Mouse (Mus musculus): Measurements from ENCODE around the gene Lix1l. TPM values are rescaled to one million over a fixed set of nuclear protein-coding genes. Genes with fewer than 3 reads are reported as not detected.
"Not testable (repeated sequence)": the region's sequence is repeated elsewhere in the genome, so short reads cannot be mapped to it uniquely, and the experiment has no call there.

The Lix1l gene
- polyA plus RNA-seq, 1 experiment = 8.2 TPM

DNA sequence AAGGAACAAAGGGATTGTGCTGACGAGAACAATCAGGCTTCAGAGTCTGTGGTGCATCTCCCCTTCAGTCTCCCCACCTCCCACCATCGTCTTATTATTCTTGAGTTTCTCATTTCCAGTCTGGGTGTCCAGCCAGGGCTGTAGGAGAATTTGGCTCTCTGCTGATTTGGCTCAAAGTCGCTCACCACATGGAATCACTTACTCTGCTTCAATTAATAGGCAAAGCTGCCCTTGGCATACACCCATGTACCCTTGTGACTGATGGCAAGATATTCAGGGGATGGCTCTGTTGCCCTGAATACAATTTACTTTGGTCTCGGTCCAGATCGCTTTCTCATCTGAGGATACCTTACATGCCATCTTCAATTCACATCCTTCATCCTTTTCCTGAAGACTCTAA lies 2.4 kb downstream of the Lix1l start:
- no peak overlapping the region for H3K27ac ChIP-seq (ENCODE audit: control insufficient read depth, insufficient read depth, low read length)
- peaks cover 7% of the 10 kb centered on the region for H3K4me1 ChIP-seq (replicated peaks; ENCODE audit: control insufficient read depth, insufficient read depth, low read length)
- WGBS = 91% methylated on average over 5 of the region's 5 CpGs
- H3K4me3 ChIP-seq (ENCODE audit: control insufficient read depth, insufficient read depth, low read length) = no peak overlapping the region
- no peak for TF ChIP-seq POLR2A (IDR thresholded peaks at IDR 0.05; ENCODE audit: control insufficient read depth, extremely low read depth, insufficient read depth, low read length, poor library complexity)
- TF ChIP-seq CTCF (IDR thresholded peaks at IDR 0.05; ENCODE audit: borderline replicate concordance, control insufficient read depth, extremely low read depth, insufficient read depth, low read length, poor library complexity) = no peak
- no peaks in the 10 kb centered on the region for H3K36me3 ChIP-seq (ENCODE audit: control insufficient read depth, insufficient read depth, low read length)
- peaks cover 12% of the 10 kb centered on the region; the same call in 1 of the 2 replicates for H3K27me3 ChIP-seq (ENCODE audit: control insufficient read depth, insufficient read depth, low read length)
- no peak for DNase-seq

DNA sequence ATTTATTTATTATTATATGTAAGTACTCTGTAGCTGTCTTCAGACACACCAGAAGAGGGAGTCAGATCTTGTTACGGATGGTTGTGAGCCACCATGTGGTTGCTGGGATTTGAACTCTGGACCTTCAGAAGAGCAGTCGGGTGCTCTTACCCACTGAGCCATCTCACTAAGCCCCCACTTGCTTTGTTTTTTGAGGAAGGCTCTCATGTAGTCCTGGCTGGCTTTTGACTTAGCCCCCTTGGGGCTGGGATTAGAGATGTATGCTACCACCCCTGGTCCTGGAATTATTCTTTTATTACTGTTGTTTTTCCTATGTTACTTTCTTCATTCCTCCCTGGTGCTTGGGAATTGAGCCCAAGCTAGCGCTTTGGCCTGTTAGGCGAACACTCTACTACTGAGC lies 5.1 kb downstream of the Lix1l start:
- H3K36me3 ChIP-seq (ENCODE audit: control insufficient read depth, insufficient read depth, low read length); H3K27me3 ChIP-seq (ENCODE audit: control insufficient read depth, insufficient read depth, low read length); H3K27ac ChIP-seq (ENCODE audit: control insufficient read depth, insufficient read depth, low read length); H3K4me3 ChIP-seq (ENCODE audit: control insufficient read depth, insufficient read depth, low read length); DNase-seq; H3K4me1 ChIP-seq (replicated peaks; ENCODE audit: control insufficient read depth, insufficient read depth, low read length): not testable (repeated sequence)
- 91% methylated on average over 4 of the region's 4 CpGs for WGBS

DNA sequence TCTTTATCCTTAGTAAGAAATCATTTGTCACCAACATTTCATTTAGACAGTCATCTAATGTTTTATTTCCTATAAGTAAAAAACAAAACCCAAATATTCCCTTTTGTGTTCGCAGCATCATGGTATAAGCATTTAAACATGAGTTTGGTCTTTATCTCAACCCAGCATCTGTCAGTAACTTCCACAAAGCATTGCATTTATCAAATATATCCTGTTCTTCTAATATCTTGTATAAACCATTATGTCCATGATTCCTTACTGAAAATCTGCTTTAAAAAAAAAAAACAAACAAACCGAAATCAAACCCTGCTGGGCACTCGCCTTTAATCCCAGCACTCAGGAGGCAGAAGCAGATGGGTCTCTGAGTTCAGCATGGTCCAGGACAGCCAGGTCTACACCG lies 5.7 kb downstream of the Lix1l start:
- H3K27me3 ChIP-seq (ENCODE audit: control insufficient read depth, insufficient read depth, low read length) = no peaks in the 10 kb centered on the region; the same call in 1 of the 2 replicates
- TF ChIP-seq CTCF (IDR thresholded peaks at IDR 0.05; ENCODE audit: borderline replicate concordance, control insufficient read depth, extremely low read depth, insufficient read depth, low read length, poor library complexity) (no peak), POLR2A (IDR thresholded peaks at IDR 0.05; ENCODE audit: control insufficient read depth, extremely low read depth, insufficient read depth, low read length, poor library complexity) (no peak)
- 95% methylated on average over 4 of the region's 4 CpGs for WGBS
- no peak overlapping the region for H3K27ac ChIP-seq (ENCODE audit: control insufficient read depth, insufficient read depth, low read length)
- H3K36me3 ChIP-seq (ENCODE audit: control insufficient read depth, insufficient read depth, low read length) = no peaks in the 10 kb centered on the region
- no peak overlapping the region for H3K4me3 ChIP-seq (ENCODE audit: control insufficient read depth, insufficient read depth, low read length)
- H3K4me1 ChIP-seq (replicated peaks; ENCODE audit: control insufficient read depth, insufficient read depth, low read length) = no peaks in the 10 kb centered on the region
- DNase-seq = no peak

DNA sequence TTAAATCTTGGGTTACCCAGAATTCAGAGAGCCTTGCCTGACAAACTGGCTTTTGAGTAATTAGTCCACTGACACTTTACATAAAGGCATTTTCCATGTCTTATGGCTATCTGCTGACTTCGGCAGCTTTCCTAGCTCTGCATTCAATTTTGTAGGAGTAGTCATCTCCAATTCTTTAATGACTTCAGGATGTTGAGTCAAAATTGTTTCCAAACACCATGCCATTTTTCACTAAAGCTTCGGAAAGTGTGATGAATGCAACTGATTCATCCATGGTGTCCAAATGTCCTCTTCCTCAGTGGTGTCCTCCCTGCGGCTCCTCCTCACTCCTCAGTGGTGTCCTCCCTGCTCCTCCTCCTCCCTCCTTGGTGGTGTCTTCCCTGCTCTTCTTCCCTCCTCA lies 17.0 kb downstream of the Lix1l start:
- Histone ChIP-seq H3K27me3 (ENCODE audit: control insufficient read depth, insufficient read depth, low read length) (no peaks in the 10 kb centered on the region), H3K27ac (ENCODE audit: control insufficient read depth, insufficient read depth, low read length) (no peak overlapping the region), H3K36me3 (ENCODE audit: control insufficient read depth, insufficient read depth, low read length) (no peaks in the 10 kb centered on the region; the same call in 1 of the 2 replicates), H3K4me3 (ENCODE audit: control insufficient read depth, insufficient read depth, low read length) (no peak overlapping the region), H3K4me1 (replicated peaks; ENCODE audit: control insufficient read depth, insufficient read depth, low read length) (no peaks in the 10 kb centered on the region)
- WGBS = 96% methylated on average over 3 of the region's 3 CpGs
- DNase-seq = no peak
- TF ChIP-seq CTCF (IDR thresholded peaks at IDR 0.05; ENCODE audit: borderline replicate concordance, control insufficient read depth, extremely low read depth, insufficient read depth, low read length, poor library complexity) = no peak
- TF ChIP-seq POLR2A (IDR thresholded peaks at IDR 0.05; ENCODE audit: control insufficient read depth, extremely low read depth, insufficient read depth, low read length, poor library complexity) = no peak

DNA sequence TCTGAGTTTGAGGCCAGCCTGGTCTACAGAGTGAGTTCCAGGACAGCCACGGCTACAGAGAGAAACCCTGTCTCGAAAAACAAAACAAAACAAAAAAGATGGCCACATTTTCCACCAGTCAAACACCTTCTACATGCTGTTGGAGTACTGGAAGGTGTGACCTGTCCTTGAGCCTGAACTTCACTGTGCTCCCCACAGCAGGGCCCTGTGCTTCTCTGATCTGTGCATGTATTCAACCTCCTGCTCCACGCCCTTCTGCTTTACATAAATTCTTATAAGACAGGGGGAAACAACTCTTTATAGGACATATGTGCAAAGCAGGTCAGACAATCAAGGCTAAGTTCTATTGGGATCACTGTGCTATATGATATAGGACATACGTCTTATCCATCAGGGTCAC lies 22.3 kb downstream of the Lix1l start:
- no peaks in the 10 kb centered on the region; the same call in 1 of the 2 replicates for H3K36me3 ChIP-seq (ENCODE audit: control insufficient read depth, insufficient read depth, low read length)
- H3K4me3 ChIP-seq (ENCODE audit: control insufficient read depth, insufficient read depth, low read length) = no peak overlapping the region
- H3K4me1 ChIP-seq (replicated peaks; ENCODE audit: control insufficient read depth, insufficient read depth, low read length) = no peaks in the 10 kb centered on the region
- DNase-seq = no peak
- WGBS = 97% methylated on average over 4 of the region's 4 CpGs
- H3K27ac ChIP-seq (ENCODE audit: control insufficient read depth, insufficient read depth, low read length) = no peak overlapping the region
- TF ChIP-seq POLR2A (IDR thresholded peaks at IDR 0.05; ENCODE audit: control insufficient read depth, extremely low read depth, insufficient read depth, low read length, poor library complexity) (no peak), CTCF (IDR thresholded peaks at IDR 0.05; ENCODE audit: borderline replicate concordance, control insufficient read depth, extremely low read depth, insufficient read depth, low read length, poor library complexity) (no peak)
- no peaks in the 10 kb centered on the region for H3K27me3 ChIP-seq (ENCODE audit: control insufficient read depth, insufficient read depth, low read length)

DNA sequence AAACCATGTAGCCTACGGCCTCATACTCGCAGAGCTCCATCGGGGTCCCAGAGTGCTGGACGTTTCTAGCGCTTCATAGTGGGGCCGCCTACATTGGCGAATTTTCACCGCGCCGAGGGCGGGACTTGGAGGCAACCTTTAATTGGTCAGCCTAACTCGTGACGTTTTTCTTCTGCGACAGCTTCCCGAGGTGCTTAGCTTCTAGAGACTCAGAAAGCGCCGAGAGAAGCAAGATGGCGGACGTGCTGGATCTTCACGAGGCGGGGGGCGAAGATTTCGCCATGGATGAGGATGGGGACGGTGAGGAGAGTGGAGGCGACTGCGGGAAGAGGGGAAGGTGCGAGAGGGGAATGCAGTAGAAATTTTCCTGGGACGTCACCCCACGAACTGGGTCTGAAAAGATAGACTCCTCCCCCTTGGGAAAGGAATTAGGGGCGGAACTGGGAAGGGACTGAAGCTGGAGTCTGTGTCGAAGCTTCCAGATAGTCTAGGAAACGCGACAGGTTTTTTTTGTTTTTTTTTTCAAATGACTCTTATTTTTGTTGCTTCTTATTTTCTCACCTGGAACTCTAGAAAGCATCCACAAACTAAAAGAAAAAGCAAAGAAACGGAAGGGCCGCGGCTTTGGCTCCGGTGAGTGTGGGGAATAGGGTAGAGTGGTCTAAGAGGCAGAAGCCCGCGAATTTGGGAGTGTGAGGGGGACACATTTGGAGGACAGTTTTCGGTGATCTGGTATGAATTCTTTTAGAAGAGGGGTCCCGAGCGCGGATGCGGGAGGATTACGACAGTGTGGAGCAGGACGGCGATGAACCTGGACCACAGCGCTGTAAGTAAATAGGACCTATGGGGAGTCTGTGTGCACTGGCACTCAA lies 29.0 kb downstream of the Lix1l start, which contains the start of gene Rbm8a:
Gene Rbm8a (plus strand): TSS at position 205 of the 872 bp plus-strand sequence.
- peak within 1 kb of the TSS; percentile 95 for H3K4me3 ChIP-seq (ENCODE audit: control insufficient read depth, insufficient read depth, low read length)
- TF ChIP-seq CTCF (IDR thresholded peaks at IDR 0.05; ENCODE audit: borderline replicate concordance, control insufficient read depth, extremely low read depth, insufficient read depth, low read length, poor library complexity) (peak; percentile 36; the same call in 1 of the 2 replicates), POLR2A (IDR thresholded peaks at IDR 0.05; ENCODE audit: control insufficient read depth, extremely low read depth, insufficient read depth, low read length, poor library complexity) (peak; percentile 84)

More for the DNA sequence above, 29.0 kb downstream of the Lix1l start, which contains the start of gene Rbm8a:
- H3K27ac ChIP-seq (ENCODE audit: control insufficient read depth, insufficient read depth, low read length) = no peak within 1 kb of the TSS
- peaks cover 5% of the 10 kb centered on the region; the same call in 1 of the 2 replicates for H3K36me3 ChIP-seq (ENCODE audit: control insufficient read depth, insufficient read depth, low read length)
- no peaks in the 10 kb centered on the region for H3K27me3 ChIP-seq (ENCODE audit: control insufficient read depth, insufficient read depth, low read length)
- under 1% methylated on average over 48 of the region's 48 CpGs for WGBS
- H3K4me1 ChIP-seq (replicated peaks; ENCODE audit: control insufficient read depth, insufficient read depth, low read length) = peaks cover 13% of the 10 kb centered on the region
- peak; percentile 95 for DNase-seq
